In genomic region chr13:99071821-99072414, GRCm38 (mm10) we compare ENCODE assay signal across 14 mouse cellular contexts.
DNase-seq lines count a peak whose midpoint lies in the region; ATAC-seq and TF ChIP-seq lines count a peak whose summit lies in the region.
"Had no signal": no experiment of that assay in that cellular context is flagged by ENCODE, and none has a peak within 500 bp of the region (broad histone marks: within the 10 kb centered on the region; RNA-seq: fewer than 3 reads in every experiment).

No protein-coding gene starts in this region.

- H3K27me3 ChIP-seq in kidney, embryonic 16.5 days (ENCODE audit: insufficient read depth, low read length): no peaks in the 10 kb centered on the region
- no peaks in the 10 kb centered on the region for H3K27me3 ChIP-seq in C2C12 (ENCODE audit: control insufficient read depth, insufficient read depth, insufficient read length)
- H3K27me3 ChIP-seq: midbrain, embryonic 15.5 days had no signal

- no peak overlapping the region for H3K4me2 ChIP-seq in kidney, embryonic 16.5 days (replicated peaks; ENCODE audit: low read depth, low read length)
- H3K4me2 ChIP-seq: midbrain, embryonic 15.5 days had no signal

- intact Hi-C loops in gastrocnemius, postnatal 14 days (cut with DNase I; ENCODE audit: low total_unique reads): no loop called here

- H3K4me3 ChIP-seq in kidney, embryonic 16.5 days (ENCODE audit: low read length): no peak overlapping the region
- H3K4me3 ChIP-seq in C2C12 (ENCODE audit: insufficient read depth, poor library complexity, severe bottlenecking): no peak overlapping the region
- H3K4me3 ChIP-seq: midbrain, embryonic 15.5 days had no signal

- WGBS in kidney, embryonic 16.5 days: 72% methylated on average over 8 of the region's 8 CpGs

- H3K9me3 ChIP-seq in kidney, embryonic 16.5 days (ENCODE audit: low read length): no peaks in the 10 kb centered on the region
- H3K9me3 ChIP-seq: midbrain, embryonic 15.5 days had no signal

- no peaks in the 10 kb centered on the region for H3K36me3 ChIP-seq in kidney, embryonic 16.5 days (ENCODE audit: insufficient read depth, low read length)
- H3K36me3 ChIP-seq in C2C12 (ENCODE audit: control insufficient read depth, insufficient read depth): no peaks in the 10 kb centered on the region
- H3K36me3 ChIP-seq: midbrain, embryonic 15.5 days had no signal

- ATAC-seq in kidney, embryonic 16.5 days (ENCODE audit: low FRiP score, low TSS enrichment): no peak
- ATAC-seq: midbrain, embryonic 15.5 days had no signal

- no peak for TF ChIP-seq CTCF in C2C12 (IDR thresholded peaks at IDR 0.05; ENCODE audit: control insufficient read depth, insufficient read depth, insufficient read length)

- H3K79me3 ChIP-seq in C2C12 (ENCODE audit: low read depth): no peaks in the 10 kb centered on the region

- no peak overlapping the region for H3ac ChIP-seq in C2C12 (ENCODE audit: control insufficient read depth, insufficient read length, low read depth)

- peak; percentile 22 for DNase-seq in gastrocnemius, postnatal 10 days
- DNase-seq in gastrocnemius, postnatal 14 days: no peak
- no peak for DNase-seq in kidney, postnatal 14 days
- peak; percentile 34 for DNase-seq in gastrocnemius, postnatal 25 days
- DNase-seq in frontal cortex, postnatal 14 days (ENCODE audit: low spot score in 2 of 2): no peak
- no peak for DNase-seq in urinary bladder, adult 18-20 months (ENCODE audit: low spot score in 2 of 2)
- DNase-seq: adrenal gland, postnatal 25 days; cerebellum, adult 11-12 months; lung, postnatal 14 days; spleen, adult 18-20 months; thymus, adult 18-20 months had no signal

- no peaks in the 10 kb centered on the region for H3K79me2 ChIP-seq in C2C12 (ENCODE audit: control insufficient read depth, insufficient read depth)

- peaks cover 10% of the 10 kb centered on the region; the same call in 1 of the 2 replicates for H3K4me1 ChIP-seq in kidney, embryonic 16.5 days (ENCODE audit: insufficient read depth, low read length)
- H3K4me1 ChIP-seq: midbrain, embryonic 15.5 days had no signal

- H3K27ac ChIP-seq in kidney, embryonic 16.5 days (ENCODE audit: low read length): peak overlapping the region; percentile 74; the same call in 1 of the 2 replicates
- H3K27ac ChIP-seq: midbrain, embryonic 15.5 days had no signal

- H3K9ac ChIP-seq in kidney, embryonic 16.5 days (replicated peaks; ENCODE audit: low read length): no peak overlapping the region
- H3K9ac ChIP-seq: midbrain, embryonic 15.5 days had no signal

TF ChIP-seq in C2C12, 6 proteins besides CTCF, POLR2A, EP300 and RAD21:
- TF ChIP-seq MYOG (IDR thresholded peaks at IDR 0.05; ENCODE audit: control insufficient read depth, extremely low read depth, insufficient read length): no peak
- no peak for TF ChIP-seq CEBPB (IDR thresholded peaks at IDR 0.05; ENCODE audit: low read depth)
- TF ChIP-seq MYOD1 (IDR thresholded peaks at IDR 0.05; ENCODE audit: control insufficient read depth, insufficient read length, low read depth): peak; percentile 49
- TF ChIP-seq USF1 (IDR thresholded peaks at IDR 0.05; ENCODE audit: low read depth): peak; percentile 47
- peak; percentile 50 for TF ChIP-seq MAX (IDR thresholded peaks at IDR 0.05)
- TF ChIP-seq FOSL1 (IDR thresholded peaks at IDR 0.05; ENCODE audit: insufficient read depth, low read length, poor library complexity, severe bottlenecking): no peak
TF ChIP-seq in C2C12: peak in this region for 3.

Comparison
In these comparisons a context has a peak if more than half of its experiments do, and no peak if none do; other contexts are left out.
1. DNase-seq: peak in gastrocnemius, postnatal 10 days (single experiment) and gastrocnemius, postnatal 25 days (single experiment); none in gastrocnemius, postnatal 14 days (single experiment), kidney, postnatal 14 days (single experiment), frontal cortex, postnatal 14 days (0 of 2) and urinary bladder, adult 18-20 months (0 of 2).